Mouse (Mus musculus) CH12.LX (cell line): Measurements from ENCODE around the gene Cwc25. TPM values are rescaled to one million over a fixed set of nuclear protein-coding genes. Genes with fewer than 3 reads are reported as not detected.

Experiments
- DNase-seq: peaks from one replicate; pipeline ENCODE4 v3.0.0-alpha.2; 2013; ENCODE audit errors: extremely low read depth
- H3K27ac ChIP-seq: 2 replicates; pipeline ENCODE4 v1.5.1; 2012; ENCODE audit warnings: low read depth, mild to moderate bottlenecking, control low read depth, moderate library complexity; ENCODE audit not compliant: insufficient read depth
- H3K27me3 ChIP-seq: replicated peaks from 2 replicates; pipeline ENCODE3; 2012; ENCODE audit warnings: inconsistent platforms
- H3K36me3 ChIP-seq, 2 experiments: replicated peaks in 1 of 2; 2 replicates each; pipeline versions ENCODE3 to v1.6.1; 2012; ENCODE audit warnings: inconsistent platforms in 1 of 2, low read length in 1 of 2, mild to moderate bottlenecking in 1 of 2, mixed read lengths in 1 of 2, moderate library complexity in 1 of 2; ENCODE audit not compliant: control insufficient read depth in 1 of 2, insufficient read depth in 1 of 2
- H3K4me1 ChIP-seq, 2 experiments: 2 replicates each; pipeline ENCODE4 v1.6.1; 2012; ENCODE audit warnings: inconsistent platforms in 1 of 2, moderate library complexity in 1 of 2; ENCODE audit not compliant: insufficient read depth in 2 of 2, control insufficient read depth in 1 of 2
- H3K4me2 ChIP-seq: 2 replicates; pipeline ENCODE4 v1.6.1; 2012; ENCODE audit warnings: low read depth, mild to moderate bottlenecking, control low read depth; ENCODE audit not compliant: poor library complexity, insufficient read depth, severe bottlenecking
- H3K4me3 ChIP-seq, 3 experiments: fragments of 150-350 bp in 1 of 3; sonication (generic) in 1 of 3; replicated peaks in 1 of 3; 2 replicates each; pipeline versions ENCODE3 to v1.5.1; 2011 to 2012; ENCODE audit warnings: low read depth in 2 of 3, low read length in 2 of 3, mild to moderate bottlenecking in 2 of 3, moderate library complexity in 2 of 3, control low read depth in 1 of 3, improper control_type of control experiment in 1 of 3, inconsistent platforms in 1 of 3, mixed read lengths in 1 of 3; ENCODE audit not compliant: poor library complexity in 1 of 3
- H3K79me2 ChIP-seq: replicated peaks from 2 replicates; pipeline ENCODE4 v1.6.1; 2012; ENCODE audit warnings: mild to moderate bottlenecking, moderate library complexity; ENCODE audit not compliant: control insufficient read depth, poor library complexity, insufficient read depth, severe bottlenecking; ENCODE audit errors: extremely low read depth
- H3K9ac ChIP-seq: 2 replicates; pipeline ENCODE4 v1.6.1; 2012; ENCODE audit warnings: low read depth, mild to moderate bottlenecking, control low read depth, moderate library complexity; ENCODE audit not compliant: insufficient read depth
- H3K9me3 ChIP-seq: replicated peaks from 2 replicates; pipeline ENCODE3; 2012; ENCODE audit warnings: low read length, inconsistent platforms, mixed read lengths
- BHLHE40 ChIP-seq: IDR thresholded peaks from 2 replicates; pipeline ENCODE4 v1.6.1; 2011; ENCODE audit warnings: mild to moderate bottlenecking, low read depth, low read length, improper control_type of control experiment
- CHD1 ChIP-seq: IDR thresholded peaks from 2 replicates; pipeline ENCODE4 v1.6.1; 2012; ENCODE audit warnings: low read depth, low read length, improper control_type of control experiment, inconsistent platforms
- CHD2 ChIP-seq: IDR thresholded peaks from 2 replicates; pipeline ENCODE4 v1.6.1; 2011; ENCODE audit warnings: low read length, improper control_type of control experiment
- CTCF ChIP-seq, 2 experiments: IDR thresholded peaks in 1 of 2; conservative IDR thresholded peaks in 1 of 2; 2 replicates each; pipeline ENCODE4 v1.5.1; 2011 to 2012; ENCODE audit warnings: low read depth in 2 of 2, low read length in 2 of 2, improper control_type of control experiment in 1 of 2, inconsistent platforms in 1 of 2, mild to moderate bottlenecking in 1 of 2, moderate library complexity in 1 of 2
- ELF1 ChIP-seq: IDR thresholded peaks from 2 replicates; pipeline ENCODE4 v1.6.1; 2014; ENCODE audit warnings: low read depth, mild to moderate bottlenecking, inconsistent platforms, low read length, improper control_type of control experiment
- EP300 ChIP-seq: IDR thresholded peaks from 2 replicates; pipeline ENCODE4 v1.6.1; 2011; ENCODE audit warnings: low read length, improper control_type of control experiment
- ETS1 ChIP-seq: conservative IDR thresholded peaks from 2 replicates; pipeline ENCODE4 v1.6.1; 2012; ENCODE audit warnings: low read depth, mild to moderate bottlenecking, inconsistent platforms, low read length, improper control_type of control experiment, moderate library complexity
- IRF4 ChIP-seq: IDR thresholded peaks from 2 replicates; pipeline ENCODE4 v1.6.1; 2014; ENCODE audit warnings: low read depth, mild to moderate bottlenecking, inconsistent platforms, low read length, improper control_type of control experiment
- JUND ChIP-seq: conservative IDR thresholded peaks from 2 replicates; pipeline ENCODE4 v1.6.1; 2011; ENCODE audit warnings: low read depth, low read length, improper control_type of control experiment
- KAT2A ChIP-seq: IDR thresholded peaks from 2 replicates; pipeline ENCODE4 v1.6.1; 2012; ENCODE audit warnings: low read length, improper control_type of control experiment, inconsistent platforms; ENCODE audit not compliant: insufficient replicate concordance
- MAFK ChIP-seq: IDR thresholded peaks from 2 replicates; pipeline ENCODE4 v1.6.1; 2011; ENCODE audit warnings: low read length, improper control_type of control experiment; ENCODE audit not compliant: insufficient replicate concordance
- MAX ChIP-seq: IDR thresholded peaks from 2 replicates; pipeline ENCODE4 v1.6.1; 2011; ENCODE audit warnings: low read length, improper control_type of control experiment
- MAZ ChIP-seq: IDR thresholded peaks from 2 replicates; pipeline ENCODE4 v1.6.1; 2012; ENCODE audit warnings: low read depth, mild to moderate bottlenecking, inconsistent platforms, low read length, improper control_type of control experiment, moderate library complexity
- MEF2A ChIP-seq: IDR thresholded peaks from 2 replicates; pipeline ENCODE4 v1.6.1; 2014; ENCODE audit warnings: low read depth, mild to moderate bottlenecking, inconsistent platforms, low read length, improper control_type of control experiment, borderline replicate concordance
- MXI1 ChIP-seq: IDR thresholded peaks from 2 replicates; pipeline ENCODE4 v1.6.1; 2011; ENCODE audit warnings: mild to moderate bottlenecking, low read depth, low read length, improper control_type of control experiment
- MYC ChIP-seq: IDR thresholded peaks from 2 replicates; pipeline ENCODE4 v1.6.1; 2011; ENCODE audit warnings: low read depth, mild to moderate bottlenecking, improper control_type of control experiment, low read length
- NELFE ChIP-seq: IDR thresholded peaks from 2 replicates; pipeline ENCODE4 v1.6.1; 2011; ENCODE audit warnings: low read depth, low read length, improper control_type of control experiment
- POLR2A ChIP-seq: IDR thresholded peaks from 2 replicates; pipeline ENCODE4 v1.6.1; 2011; ENCODE audit warnings: low read depth, mild to moderate bottlenecking, improper control_type of control experiment, low read length
- POLR2AphosphoS2 ChIP-seq: IDR thresholded peaks from 2 replicates; pipeline ENCODE4 v1.6.1; 2011; ENCODE audit warnings: low read depth, low read length, improper control_type of control experiment
- RCOR1 ChIP-seq: conservative IDR thresholded peaks from 2 replicates; pipeline ENCODE4 v1.6.1; 2012; ENCODE audit warnings: low read depth, mild to moderate bottlenecking, inconsistent platforms, low read length, improper control_type of control experiment
- TBP ChIP-seq: conservative IDR thresholded peaks from 2 replicates; pipeline ENCODE4 v1.6.1; 2011; ENCODE audit warnings: low read depth, low read length, improper control_type of control experiment
- TCF12 ChIP-seq: IDR thresholded peaks from 2 replicates; pipeline ENCODE4 v1.6.1; 2014; ENCODE audit warnings: low read depth, mild to moderate bottlenecking, inconsistent platforms, low read length, improper control_type of control experiment
- UBTF ChIP-seq: IDR thresholded peaks from 2 replicates; pipeline ENCODE4 v1.6.1; 2012; ENCODE audit warnings: low read depth, mild to moderate bottlenecking, inconsistent platforms, low read length, improper control_type of control experiment, moderate library complexity
- USF2 ChIP-seq: conservative IDR thresholded peaks from 2 replicates; pipeline ENCODE4 v1.6.1; 2011; ENCODE audit warnings: low read depth, low read length, improper control_type of control experiment
- ZC3H11A ChIP-seq: IDR thresholded peaks from 2 replicates; pipeline ENCODE4 v1.6.1; 2012; ENCODE audit warnings: low read depth, mild to moderate bottlenecking, inconsistent platforms, low read length, improper control_type of control experiment
- ZMIZ1 ChIP-seq: IDR thresholded peaks from 2 replicates; pipeline ENCODE4 v1.6.1; 2012; ENCODE audit warnings: low read depth, mild to moderate bottlenecking, inconsistent platforms, low read length, improper control_type of control experiment
- dilution Hi-C: fragments of 300-500 bp; cut with MboI; formaldehyde crosslinking; loops from 2 replicates; pipeline ENCODE4 v1.14.3; 2020; ENCODE audit warnings: low sequenced_read_pairs; ENCODE audit not compliant: extremely low pct_unique_long_range_greater_than_20kb, extremely low pct_ligation_motif_present
- in situ Hi-C: fragments of 300-500 bp; cut with MboI; formaldehyde crosslinking; loops from 3 replicates; pipeline ENCODE4 v1.14.3; 2019; ENCODE audit warnings: low sequenced_read_pairs, low pct_ligation_motif_present, low pct_unique_long_range_greater_than_20kb, mixed read lengths
- polyA plus RNA-seq: library from polyadenylated mRNA; unstranded; fragments of >175 nt; gene quantifications from 2 replicates; pipeline ENCODE4 v1.2.1, GENCODE M21; 2012; ENCODE audit warnings: low read depth; ENCODE audit not compliant: insufficient read length
- total RNA-seq, 2 experiments: library from RNA; depleted of rRNA; stranded (reverse); fragments of 300-350 nt in 1 of 2; fragments of >200 nt in 1 of 2; gene quantifications; 2 replicates each; pipeline ENCODE4 v1.2.3; 2012 to 2014

Cwc25 gene
- total and polyA plus RNA-seq, 3 experiments = 16.7 to 21.5 (median 19.6) TPM

DNA sequence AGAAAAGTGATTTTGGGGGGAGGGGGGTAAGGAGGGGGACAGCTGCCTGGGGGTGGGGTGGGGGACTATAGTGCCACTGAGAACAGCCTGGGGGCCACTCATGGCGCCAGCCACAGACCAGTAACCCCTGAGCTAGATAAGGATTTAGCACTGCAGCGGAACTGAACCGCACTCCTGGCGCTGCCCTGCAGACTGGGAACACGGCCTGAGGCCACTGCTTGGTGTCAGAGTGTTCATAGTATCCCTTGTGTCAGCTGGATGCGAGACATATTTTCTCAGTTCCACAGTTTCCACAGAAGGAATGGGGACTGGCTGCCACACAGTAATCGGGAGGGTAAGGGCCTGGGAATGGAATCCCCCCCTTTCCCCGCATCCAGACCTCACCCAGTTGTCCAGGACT is 50.3 kb downstream of the Cwc25 start:
- dilution Hi-C loops = no loop called here
- H3K4me3 ChIP-seq = no peak overlapping the region
- no peaks in the 10 kb centered on the region for H3K79me2 ChIP-seq
- in situ Hi-C loops = no loop called here
- peaks cover 19 to 46% of the 10 kb centered on the region in 2 experiments for H3K4me1 ChIP-seq
- H3K9me3 ChIP-seq = peaks cover 4% of the 10 kb centered on the region
- H3K9ac ChIP-seq = peak overlapping the region; percentile 42
- no peak for TF ChIP-seq ELF1
- no peak for TF ChIP-seq JUND
- TF ChIP-seq UBTF = no peak
- TF ChIP-seq ETS1 = no peak
- TF ChIP-seq MAZ = no peak
- no peak for TF ChIP-seq CTCF (conservative IDR thresholded peaks at IDR 0.05 in 1 of 2, IDR thresholded peaks at IDR 0.05 in 1 of 2; ENCODE audit: low read depth in 2 of 2, low read length in 2 of 2)
- H3K27me3 ChIP-seq = no peaks in the 10 kb centered on the region
- no peak for DNase-seq
- H3K36me3 ChIP-seq = peaks cover 54 to 86% of the 10 kb centered on the region in 2 experiments
- H3K27ac ChIP-seq = peak overlapping the region; percentile 55
- peak overlapping the region; percentile 10; the same call in 1 of the 2 replicates for H3K4me2 ChIP-seq

DNA sequence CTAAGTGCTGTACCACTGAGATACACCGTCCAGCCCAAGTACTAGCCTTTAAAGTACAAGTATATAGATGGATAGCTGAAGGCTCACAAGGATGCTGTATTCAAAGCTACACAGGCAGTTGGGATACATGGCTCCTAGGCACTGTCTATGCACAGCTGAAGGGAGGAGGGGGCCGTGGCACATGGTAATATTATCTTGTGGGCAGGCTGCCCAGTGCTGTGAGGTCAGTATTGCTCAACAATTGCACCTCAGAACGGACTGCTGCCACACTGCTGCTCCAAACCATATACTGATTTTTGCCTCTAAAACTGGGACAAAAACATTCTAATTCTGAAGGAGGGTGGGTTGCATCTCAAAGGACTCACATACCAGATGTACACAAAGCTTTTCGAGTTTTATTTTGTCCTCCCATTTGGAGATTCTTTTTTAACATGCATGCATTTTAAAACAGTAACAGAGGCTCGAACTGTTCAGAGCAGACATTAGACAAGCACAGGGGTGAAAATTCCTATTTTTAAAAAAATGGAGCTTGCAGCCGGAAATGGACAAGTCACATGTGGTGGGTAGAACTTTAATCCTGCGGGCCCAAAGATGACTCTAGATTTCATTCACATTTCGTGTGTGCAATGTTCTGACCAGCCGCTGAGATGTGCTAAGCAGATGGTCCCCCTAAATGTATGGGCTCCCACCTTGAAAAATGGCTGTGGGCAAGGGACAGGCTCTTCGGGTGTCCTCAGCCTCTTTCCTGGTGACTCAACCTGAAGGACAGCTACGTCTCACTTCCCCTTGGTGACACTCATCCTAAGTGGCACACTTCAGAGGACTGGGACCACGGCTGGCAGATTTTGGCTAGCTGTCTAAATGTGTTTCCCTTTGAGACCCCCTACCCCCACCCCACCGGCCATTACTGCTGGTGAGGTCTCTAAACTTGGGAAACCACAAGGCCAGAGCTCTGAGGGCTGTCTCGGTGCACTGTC is 51.3 kb downstream of the Cwc25 start:
- peak overlapping the region; percentile 42 for H3K9ac ChIP-seq
- H3K4me3 ChIP-seq = no peak overlapping the region
- H3K4me1 ChIP-seq = peaks cover 19 to 48% of the 10 kb centered on the region in 2 experiments
- no peak for DNase-seq
- H3K27me3 ChIP-seq = no peaks in the 10 kb centered on the region
- no peaks in the 10 kb centered on the region for H3K79me2 ChIP-seq
- H3K4me2 ChIP-seq = peak overlapping the region; percentile 39
- H3K9me3 ChIP-seq = peaks cover 4% of the 10 kb centered on the region
- TF ChIP-seq KAT2A (no peak), IRF4 (peak; percentile 84), EP300 (peak; percentile 80), POLR2A (0 out of 2 replicates have a peak, but pooled peaks have one; percentile 19), BHLHE40 (peak; percentile 35; the same call in 1 of the 2 replicates), ELF1 (no peak), MAX (0 out of 2 replicates have a peak, but pooled peaks have one; percentile 22), TBP (no peak), MAFK (no peak), ZC3H11A (no peak), RCOR1 (no peak; the same call in 1 of the 2 replicates), MXI1 (no peak), MYC (0 out of 2 replicates have a peak, but pooled peaks have one; percentile 21), MEF2A (peak; percentile 38; the same call in 1 of the 2 replicates), JUND (0 out of 2 replicates have a peak, but pooled peaks have one; percentile 18), NELFE (no peak), TCF12 (no peak), ZMIZ1 (no peak), CHD2 (0 out of 2 replicates have a peak, but pooled peaks have one; percentile 9), CHD1 (no peak), USF2 (no peak), POLR2AphosphoS2 (no peak)
- in situ Hi-C loops = no loop called here
- dilution Hi-C loops = no loop called here
- peaks cover 49 to 83% of the 10 kb centered on the region in 2 experiments for H3K36me3 ChIP-seq
- peak overlapping the region; percentile 55 for H3K27ac ChIP-seq
